Mouse (Mus musculus) embryonic fibroblast, embryonic 13.5 days (primary cell): Measurements from ENCODE around the gene Magi2. TPM values are rescaled to one million over a fixed set of nuclear protein-coding genes. Genes with fewer than 3 reads are reported as not detected.

ENCODE experiments used
- H3K27ac ChIP-seq: 2 replicates; pipeline ENCODE4 v1.5.1; 2012; ENCODE audit warnings: low read length, control low read depth, inconsistent platforms; ENCODE audit not compliant: insufficient read depth
- H3K4me1 ChIP-seq: 2 replicates; pipeline ENCODE4 v1.6.1; 2011; ENCODE audit warnings: low read length; ENCODE audit not compliant: control insufficient read depth, insufficient read depth
- H3K4me3 ChIP-seq: 2 replicates; pipeline ENCODE4 v1.5.1; 2011; ENCODE audit warnings: mild to moderate bottlenecking, control low read depth, low read length; ENCODE audit not compliant: insufficient read depth
- CTCF ChIP-seq: IDR thresholded peaks from 2 replicates; pipeline ENCODE4 v1.5.1; 2011; ENCODE audit warnings: mild to moderate bottlenecking, control low read depth, low read length, moderate library complexity, borderline replicate concordance; ENCODE audit not compliant: insufficient read depth
- POLR2A ChIP-seq: IDR thresholded peaks from 2 replicates; pipeline ENCODE4 v1.6.1; 2011; ENCODE audit warnings: low read depth, mild to moderate bottlenecking, control low read depth, low read length, moderate library complexity
- polyA plus RNA-seq: library from polyadenylated mRNA; stranded (reverse); fragments of >200 nt; gene quantifications from 2 replicates; pipeline ENCODE4 v1.2.4, GENCODE M21; 2011; ENCODE audit warnings: low read depth; ENCODE audit not compliant: missing spikeins, insufficient read length

The Magi2 gene
- polyA plus RNA-seq, 1 experiment, result 4.6 TPM

DNA sequence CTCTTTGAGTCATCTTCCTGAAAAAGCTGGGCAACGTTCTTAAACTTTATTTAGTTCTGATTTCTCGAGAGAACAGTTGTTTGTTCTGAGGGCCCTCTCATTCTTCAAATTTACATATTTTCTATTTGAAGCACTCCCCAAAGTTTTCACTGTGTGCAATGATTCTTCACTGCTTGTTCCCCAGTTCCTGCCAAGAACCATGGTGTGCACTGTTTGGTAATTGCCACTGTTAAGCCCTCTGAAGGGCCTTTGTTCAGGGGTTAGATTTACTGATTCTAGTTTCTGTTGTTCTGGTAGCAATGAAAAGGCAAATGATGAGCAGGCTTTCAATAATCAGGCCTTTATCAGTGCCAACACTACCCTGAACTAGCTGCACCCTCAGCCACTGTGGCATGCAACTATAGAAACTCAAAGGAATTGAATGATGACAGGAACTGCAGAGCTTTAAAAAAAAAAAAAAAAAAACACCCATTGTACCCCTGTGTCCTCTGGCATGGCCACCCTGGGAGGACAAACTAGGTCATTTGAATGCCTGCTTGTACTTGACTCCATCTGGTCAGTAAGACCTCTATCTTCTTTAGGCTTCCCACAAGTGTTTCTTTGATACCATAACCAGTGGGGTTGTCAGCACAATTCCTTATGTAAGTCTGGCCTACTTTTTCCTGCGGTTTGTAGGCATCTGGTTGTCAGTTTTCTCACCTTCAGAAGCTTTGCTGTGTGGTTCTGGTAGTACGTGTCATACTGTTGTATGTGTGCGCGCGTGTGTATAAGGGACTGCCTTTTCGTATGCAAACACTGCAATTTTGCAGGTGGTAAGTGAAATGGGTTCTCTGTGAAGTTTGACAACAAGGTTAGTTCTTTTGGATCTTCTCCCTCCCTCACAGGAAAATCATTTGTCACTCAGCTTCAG, 1076.5 kb downstream of the Magi2 start:
- no peak overlapping the region for H3K4me3 ChIP-seq
- H3K4me1 ChIP-seq, result no peaks in the 10 kb centered on the region
- no peak overlapping the region for H3K27ac ChIP-seq
- TF ChIP-seq CTCF (no peak), POLR2A (no peak)

DNA sequence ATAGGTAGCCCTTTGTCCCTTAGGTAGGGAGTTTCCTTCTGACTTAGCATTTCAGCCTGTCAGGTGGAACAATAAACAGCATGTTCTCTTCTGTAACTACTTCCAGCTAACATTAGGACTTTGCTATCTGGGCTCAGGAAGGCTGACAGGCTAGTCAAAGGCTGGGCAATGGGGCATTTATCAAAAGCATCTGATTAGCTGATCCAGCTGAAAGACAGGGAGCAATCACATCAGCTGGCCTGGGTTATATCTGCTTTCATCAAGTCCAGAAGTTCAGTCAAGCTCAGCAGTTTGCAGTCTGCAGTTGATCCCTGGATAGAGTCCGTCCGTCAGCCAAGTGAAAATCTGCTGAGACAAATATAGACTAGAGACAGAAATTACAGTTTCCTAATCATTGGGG, 1094.1 kb downstream of the Magi2 start:
- H3K4me1 ChIP-seq, result no peaks in the 10 kb centered on the region
- no peak overlapping the region for H3K4me3 ChIP-seq
- H3K27ac ChIP-seq, result no peak overlapping the region
- TF ChIP-seq CTCF, result no peak
- no peak for TF ChIP-seq POLR2A

DNA sequence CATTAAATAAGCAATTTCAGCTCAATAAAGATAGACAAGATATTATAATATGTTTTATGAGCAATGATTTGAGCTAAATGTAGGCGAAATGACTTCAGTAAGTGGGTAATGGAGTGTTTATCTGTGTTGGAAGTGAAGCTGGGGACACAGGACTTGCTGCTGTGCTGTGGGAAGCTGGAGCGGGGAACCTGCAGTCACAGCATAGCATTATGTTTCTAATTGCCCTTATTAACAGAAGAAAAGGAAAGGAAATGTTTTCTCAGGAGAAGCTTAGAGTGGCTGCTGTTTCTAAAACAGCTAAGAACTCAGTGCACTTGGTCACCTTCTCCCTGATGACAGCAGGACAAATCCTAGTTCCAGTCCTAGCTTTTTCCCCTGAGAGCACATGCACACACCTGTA, 1098.5 kb downstream of the Magi2 start:
- Histone ChIP-seq H3K4me3 (no peak overlapping the region), H3K27ac (no peak overlapping the region), H3K4me1 (no peaks in the 10 kb centered on the region)
- TF ChIP-seq CTCF, result no peak
- TF ChIP-seq POLR2A, result no peak

DNA sequence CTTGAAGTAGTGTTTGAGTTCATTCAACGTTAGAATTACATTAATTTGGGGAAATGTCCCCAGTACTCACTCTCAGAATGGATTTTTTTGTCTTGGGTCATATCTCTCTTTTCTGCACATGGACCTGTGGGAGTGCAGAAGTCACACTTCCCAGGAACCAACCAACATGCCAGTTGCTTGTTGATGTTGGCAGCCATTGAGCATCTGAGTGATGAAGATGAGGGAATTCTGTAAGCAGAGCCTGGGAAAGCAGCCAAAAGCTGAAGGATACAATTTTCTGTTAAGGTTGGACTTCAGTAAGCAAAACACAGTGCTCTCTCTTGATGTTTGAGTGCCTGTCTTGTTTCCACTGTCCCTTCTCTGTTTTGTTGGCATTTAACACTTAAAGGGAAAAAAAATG, 1102.1 kb downstream of the Magi2 start:
- Histone ChIP-seq H3K27ac (no peak overlapping the region), H3K4me3 (no peak overlapping the region), H3K4me1 (no peaks in the 10 kb centered on the region)
- TF ChIP-seq POLR2A (no peak), CTCF (no peak)

DNA sequence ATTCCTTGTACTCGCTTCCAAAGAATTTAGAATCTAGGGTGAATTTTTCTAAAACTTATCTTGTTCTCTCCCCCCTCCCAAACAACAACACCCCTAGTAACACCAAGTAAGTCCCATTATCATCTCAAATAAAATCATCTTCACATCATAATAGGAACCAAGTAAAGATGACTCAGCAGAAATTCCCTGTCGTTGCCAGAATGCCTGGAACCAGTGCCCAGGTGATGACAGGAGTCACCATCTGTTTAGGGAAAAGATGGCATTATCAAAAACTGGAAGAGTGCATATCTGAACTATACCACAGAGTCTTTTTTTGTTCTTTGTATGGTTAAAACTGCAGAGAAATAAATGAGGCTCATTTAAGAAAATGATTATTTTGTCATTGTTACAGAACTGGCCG, 1103.2 kb downstream of the Magi2 start:
- no peak overlapping the region for H3K4me3 ChIP-seq
- H3K4me1 ChIP-seq, result no peaks in the 10 kb centered on the region
- no peak overlapping the region for H3K27ac ChIP-seq
- TF ChIP-seq POLR2A (no peak), CTCF (no peak)

DNA sequence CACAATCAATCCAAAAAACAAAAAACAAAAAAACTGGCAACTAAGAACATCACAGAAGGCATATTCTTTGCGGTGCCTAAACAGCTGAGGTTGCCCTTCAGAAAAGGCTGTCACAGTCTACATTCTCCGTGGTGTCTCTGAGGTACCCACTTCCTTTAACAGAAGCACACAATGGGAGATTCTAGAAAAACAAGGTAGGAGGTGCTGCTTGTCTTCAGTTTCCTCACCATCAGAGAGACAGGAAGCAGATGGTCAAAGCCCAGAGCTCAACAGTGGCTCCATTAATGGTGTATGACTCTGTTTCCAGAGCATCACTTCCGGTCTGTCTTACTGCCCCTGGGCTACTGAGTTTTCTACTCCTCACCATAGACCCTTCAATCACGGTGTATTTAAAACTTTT, 1105.7 kb downstream of the Magi2 start:
- Histone ChIP-seq H3K4me1 (no peaks in the 10 kb centered on the region), H3K4me3 (no peak overlapping the region), H3K27ac (no peak overlapping the region)
- TF ChIP-seq POLR2A, result no peak
- TF ChIP-seq CTCF, result no peak

DNA sequence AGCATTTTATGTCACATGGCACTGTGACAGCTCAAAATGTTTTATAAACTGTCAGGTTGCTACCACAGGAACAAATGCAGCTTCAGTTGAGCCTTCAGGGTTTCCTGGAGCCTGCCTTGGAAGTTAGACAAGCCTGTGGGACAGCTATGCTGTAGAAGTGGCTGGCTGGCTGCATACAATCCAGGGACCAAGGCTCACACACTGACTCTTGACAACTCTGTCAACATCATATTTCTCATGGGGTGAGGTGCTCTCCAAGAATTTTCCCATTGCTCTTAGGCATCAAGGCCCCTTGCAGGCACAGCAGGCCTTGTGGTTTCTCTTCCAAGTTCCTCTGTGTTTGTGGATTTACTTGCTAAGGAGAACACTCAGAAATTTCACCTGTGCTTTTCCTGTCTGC, 1107.7 kb downstream of the Magi2 start:
- Histone ChIP-seq H3K4me3 (no peak overlapping the region), H3K27ac (no peak overlapping the region), H3K4me1 (no peaks in the 10 kb centered on the region)
- no peak for TF ChIP-seq CTCF
- no peak for TF ChIP-seq POLR2A

DNA sequence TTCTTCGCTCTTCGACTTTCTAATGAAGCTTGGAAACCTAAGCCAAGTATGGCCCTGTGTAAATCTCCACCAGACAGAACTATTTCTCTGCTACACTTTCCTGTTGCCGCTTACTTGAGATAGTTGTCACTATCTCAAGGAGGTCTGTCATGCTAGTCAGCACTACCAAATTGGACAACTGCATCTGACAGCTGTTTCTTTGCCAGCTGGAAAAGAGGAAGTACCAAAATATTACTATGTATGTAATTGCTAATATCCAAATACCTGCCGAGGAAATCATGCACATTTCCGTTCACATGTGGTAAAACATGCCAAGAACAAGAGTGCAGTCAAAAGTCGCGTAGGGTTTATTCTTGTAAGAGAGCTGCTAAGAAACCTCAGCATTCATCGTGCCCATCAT, 1126.1 kb downstream of the Magi2 start:
- TF ChIP-seq POLR2A, result no peak
- no peak overlapping the region for H3K27ac ChIP-seq
- no peak overlapping the region for H3K4me3 ChIP-seq
- H3K4me1 ChIP-seq, result no peaks in the 10 kb centered on the region

DNA sequence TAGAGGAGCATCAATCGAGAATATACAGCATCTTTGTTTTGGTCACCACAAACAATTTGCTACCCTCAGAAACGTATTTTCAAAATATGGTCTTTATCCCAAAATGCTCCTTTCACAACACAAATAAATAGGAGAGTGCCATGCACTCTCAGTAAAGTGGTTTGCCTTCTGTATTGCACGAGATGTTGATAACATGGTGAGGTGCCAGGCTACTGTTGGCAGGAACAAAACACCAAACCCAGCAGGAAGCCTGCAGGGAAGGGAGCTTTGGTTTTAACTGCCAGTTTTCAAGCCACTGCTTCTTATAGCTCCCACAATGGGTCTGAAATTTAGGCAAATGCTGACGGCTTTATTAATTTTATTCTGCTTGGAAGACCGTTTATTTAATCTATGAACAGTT, 1131.6 kb downstream of the Magi2 start:
- Histone ChIP-seq H3K4me3 (no peak overlapping the region), H3K27ac (no peak overlapping the region), H3K4me1 (no peaks in the 10 kb centered on the region)
- TF ChIP-seq POLR2A (no peak), CTCF (no peak)

DNA sequence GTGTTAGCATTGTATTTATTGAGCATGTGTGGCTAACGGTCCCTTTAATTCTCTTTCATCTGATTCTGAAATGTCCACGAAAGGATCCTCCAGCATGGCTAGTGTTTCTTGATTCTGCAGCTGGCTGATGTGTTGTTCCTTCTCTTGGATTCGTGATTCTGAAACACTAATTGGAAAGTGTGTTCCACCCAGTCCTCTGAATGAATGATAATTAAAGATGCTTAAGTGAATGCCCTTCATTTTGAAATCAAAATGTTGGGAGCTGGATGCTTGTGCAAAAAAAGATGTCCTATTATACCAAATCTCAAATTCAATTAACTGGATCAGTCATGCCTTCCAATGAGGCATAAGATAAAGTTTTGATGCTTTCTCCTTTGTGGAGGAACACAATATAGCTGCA, 1132.2 kb downstream of the Magi2 start:
- TF ChIP-seq CTCF (no peak), POLR2A (no peak)
- no peak overlapping the region for H3K4me3 ChIP-seq

More for the DNA sequence above, 1132.2 kb downstream of the Magi2 start:
- H3K27ac ChIP-seq, result no peak overlapping the region
- H3K4me1 ChIP-seq, result no peaks in the 10 kb centered on the region
